Mouse (Mus musculus): Measurements from ENCODE around the gene Nfu1. TPM values are rescaled to one million over a fixed set of nuclear protein-coding genes. Genes with fewer than 3 reads are reported as not detected.

Gene Nfu1
- total RNA-seq (2014; fragmentation: Nextera tagmentation) (84.0 and 103 TPM in 2 replicates), total RNA-seq (2017) (57.8 and 80.8 TPM in 2 replicates)

GRCm38 (mm10) chr6:87008887-87009286, at the start of gene Nfu1:
TSS of gene Nfu1 (plus strand) at chr6:87009236.
- no peak for ATAC-seq (replicated peaks; ENCODE audit: poor library complexity, severe bottlenecking)

DNA sequence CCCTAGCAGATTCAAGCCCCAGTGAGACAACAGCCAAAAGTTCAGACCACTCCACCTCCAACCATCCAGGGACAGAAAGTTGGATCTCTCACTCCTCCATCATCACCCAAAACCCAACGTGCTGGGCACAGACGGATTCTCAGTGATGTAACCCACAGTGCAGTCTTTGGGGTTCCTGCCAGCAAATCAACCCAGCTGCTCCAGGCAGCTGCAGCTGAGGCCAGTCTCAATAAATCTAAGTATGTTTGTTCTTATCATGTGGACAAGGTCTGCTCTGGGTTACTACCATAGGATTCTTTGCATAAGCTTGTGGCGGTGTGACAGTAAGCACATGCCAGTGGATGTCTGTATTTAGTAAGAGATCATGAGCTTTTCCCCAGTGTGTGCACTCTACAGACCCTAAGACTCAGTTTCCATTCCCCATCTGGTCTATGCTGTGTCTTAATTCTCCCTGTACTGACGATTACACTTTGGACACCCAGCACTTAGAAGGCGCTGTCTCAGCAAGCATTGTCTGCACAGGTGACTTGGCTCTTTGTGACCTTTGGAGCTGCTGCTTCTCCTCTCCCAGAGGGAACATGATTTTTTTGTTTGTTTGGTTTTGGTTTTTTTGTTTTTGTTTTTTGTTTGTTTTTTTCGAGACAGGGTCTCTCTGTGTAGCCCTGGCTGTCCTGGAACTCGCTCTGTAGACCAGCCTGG, 44.9 kb upstream of the Nfu1 start:
- ATAC-seq (replicated peaks; ENCODE audit: poor library complexity, severe bottlenecking): no peak

DNA sequence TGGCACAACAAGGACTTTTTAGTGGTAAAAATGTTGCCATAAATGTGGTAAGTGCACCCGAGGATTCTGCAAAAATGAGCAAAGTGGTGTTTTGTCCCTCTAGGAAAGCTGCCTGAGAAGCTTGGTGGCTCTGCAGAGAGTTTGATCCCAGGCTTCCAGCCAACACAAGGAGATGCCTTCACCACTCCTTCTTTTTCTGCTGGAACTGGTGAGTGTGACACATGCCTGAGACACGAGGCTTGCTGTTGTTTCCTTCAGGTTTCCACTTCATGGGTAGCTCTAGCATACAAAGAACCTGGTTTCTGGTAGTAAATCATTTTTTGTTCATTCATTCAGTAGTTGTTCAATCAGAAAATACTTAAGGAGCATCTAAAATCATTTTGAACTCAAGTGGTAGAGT, 41.9 kb upstream of the Nfu1 start:
- no peak for ATAC-seq (replicated peaks; ENCODE audit: poor library complexity, severe bottlenecking)

DNA sequence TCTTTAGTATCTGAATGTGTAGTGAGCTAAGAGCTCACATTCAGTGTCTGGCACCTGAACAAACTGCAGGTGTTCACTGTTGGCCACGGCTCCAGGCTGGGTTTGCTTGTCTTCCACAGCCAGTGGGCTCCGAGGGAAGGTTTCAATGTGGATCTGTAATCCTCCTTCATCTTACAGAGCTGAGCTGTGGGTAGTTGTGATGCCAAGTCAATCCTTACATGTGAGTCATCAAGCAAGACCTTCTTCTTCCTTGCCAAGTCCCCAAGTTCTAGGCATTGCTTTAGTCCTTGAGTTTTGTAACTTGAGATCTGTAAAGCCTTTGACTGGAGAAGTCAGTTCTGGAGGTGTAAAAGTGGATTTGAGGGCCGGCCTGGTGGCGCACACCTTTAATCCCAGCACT, 35.1 kb upstream of the Nfu1 start:
- ATAC-seq (replicated peaks; ENCODE audit: poor library complexity, severe bottlenecking): no peak

- ATAC-seq (replicated peaks; ENCODE audit: poor library complexity, severe bottlenecking): no peak
These were observed 30.7 kb upstream of the Nfu1 start for GRCm38 (mm10) chr6:86978156-86978908.

DNA sequence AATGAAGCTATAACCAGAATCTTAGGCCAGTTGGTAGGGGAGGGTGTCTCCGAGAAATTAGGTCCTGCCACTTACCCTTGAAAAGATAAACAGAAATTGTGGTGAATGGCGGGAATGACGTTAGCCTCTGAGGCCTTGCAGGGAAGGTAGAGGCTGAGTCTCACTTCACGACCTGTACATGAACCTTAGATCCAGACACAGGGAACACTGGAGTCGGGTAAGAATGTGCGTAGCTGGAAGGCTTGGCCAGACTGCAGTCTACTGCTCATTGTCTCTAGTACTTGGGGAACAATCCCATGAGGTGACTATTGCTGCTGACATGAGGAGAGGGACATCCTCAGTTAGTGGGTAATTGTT, 30.1 kb upstream of the Nfu1 start:
- ATAC-seq (replicated peaks; ENCODE audit: poor library complexity, severe bottlenecking): no peak

DNA sequence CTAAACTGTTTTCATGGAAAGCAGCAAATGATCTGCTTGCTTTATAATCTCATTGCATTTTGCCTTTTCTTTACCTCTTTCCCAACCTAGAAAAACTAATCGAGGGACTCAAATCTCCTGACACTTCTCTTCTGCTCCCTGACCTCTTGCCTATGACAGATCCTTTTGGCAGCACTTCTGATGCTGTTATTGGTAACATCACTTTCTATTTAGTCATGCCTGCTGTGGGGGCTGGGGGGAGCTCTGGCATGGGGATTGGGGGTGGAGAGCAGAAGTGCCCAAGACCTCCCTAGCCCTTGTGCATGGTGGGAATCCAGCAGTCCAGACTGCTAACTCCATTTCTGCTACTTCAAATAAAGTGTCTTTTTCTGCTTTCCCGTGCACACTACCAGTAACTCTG, 27.8 kb upstream of the Nfu1 start:
- ATAC-seq (replicated peaks; ENCODE audit: poor library complexity, severe bottlenecking): no peak

- no peak for ATAC-seq (replicated peaks; ENCODE audit: poor library complexity, severe bottlenecking)
These were observed 23.5 kb upstream of the Nfu1 start for GRCm38 (mm10) chr6:86985314-86986106.

DNA sequence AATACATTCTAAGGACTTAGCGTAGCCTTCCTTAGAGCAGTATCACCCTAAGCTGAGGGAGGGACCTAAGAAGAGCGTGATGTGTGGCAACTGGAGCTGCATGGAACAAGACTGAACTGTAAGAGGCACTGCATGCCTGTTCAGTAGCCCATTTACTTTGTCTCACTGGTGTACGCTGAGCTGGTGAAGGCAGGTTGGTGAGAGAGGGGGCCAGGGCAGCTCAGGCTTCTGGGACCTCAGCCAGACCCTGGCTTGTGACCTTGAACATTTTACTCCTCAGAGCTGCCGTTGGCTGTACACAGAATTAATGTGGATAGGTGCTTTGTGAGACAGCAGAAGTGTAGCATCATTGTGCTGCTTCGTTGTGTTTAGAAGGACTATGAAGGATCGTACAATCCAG, 19.5 kb upstream of the Nfu1 start:
- ATAC-seq (replicated peaks; ENCODE audit: poor library complexity, severe bottlenecking): no peak

DNA sequence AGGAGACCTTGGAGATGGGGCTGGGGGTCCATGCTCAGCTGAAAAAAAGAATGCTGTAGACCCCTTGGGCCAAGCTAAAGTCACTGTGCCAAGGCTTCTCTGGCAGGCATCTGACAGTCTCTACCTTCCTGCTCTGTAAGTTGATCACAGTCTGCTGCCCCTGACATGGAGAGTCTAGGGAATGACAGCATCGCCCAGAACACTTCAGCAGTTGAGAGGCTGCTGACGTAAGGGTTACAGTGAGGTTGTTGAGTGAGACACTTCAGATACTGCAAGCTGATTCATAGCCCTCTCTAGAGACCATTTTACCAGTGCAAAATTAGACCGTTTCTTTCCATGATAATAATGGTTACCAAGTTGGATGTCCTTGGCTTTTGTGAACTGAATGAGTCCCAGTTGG, 18.0 kb upstream of the Nfu1 start:
- ATAC-seq (replicated peaks; ENCODE audit: poor library complexity, severe bottlenecking): no peak

GRCm38 (mm10) chr6:86992349-86992748, 16.7 kb upstream of the Nfu1 start:
- no peak for ATAC-seq (replicated peaks; ENCODE audit: poor library complexity, severe bottlenecking)

GRCm38 (mm10) chr6:86994254-86994653, 14.8 kb upstream of the Nfu1 start:
- no peak; the same call in 1 of the 2 replicates for ATAC-seq (replicated peaks; ENCODE audit: poor library complexity, severe bottlenecking)

GRCm38 (mm10) chr6:86996629-86997307, 12.3 kb upstream of the Nfu1 start:
- ATAC-seq (replicated peaks; ENCODE audit: poor library complexity, severe bottlenecking): no peak

- no peak for ATAC-seq (replicated peaks; ENCODE audit: poor library complexity, severe bottlenecking)
These were observed 11.7 kb upstream of the Nfu1 start for GRCm38 (mm10) chr6:86997360-86997759.

DNA sequence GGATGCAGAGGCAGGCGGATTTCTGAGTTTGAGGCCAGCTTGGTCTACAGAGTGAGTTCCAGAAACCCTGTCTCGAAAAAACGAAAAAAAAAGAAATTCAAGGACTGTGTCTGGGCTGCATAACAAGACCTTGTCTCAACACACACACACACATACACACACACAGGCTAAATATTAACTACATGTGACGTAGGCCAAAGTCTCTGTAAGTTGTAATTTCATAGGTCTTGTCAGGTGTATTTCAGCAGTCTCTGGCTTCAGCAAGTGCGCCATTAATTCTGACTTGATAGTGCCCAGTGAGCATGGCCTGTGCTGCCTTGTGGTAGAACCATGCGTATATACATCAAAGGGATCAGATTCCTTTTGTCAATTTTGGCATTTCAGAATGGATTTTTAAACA, 7.0 kb upstream of the Nfu1 start:
- no peak for ATAC-seq (replicated peaks; ENCODE audit: poor library complexity, severe bottlenecking)

DNA sequence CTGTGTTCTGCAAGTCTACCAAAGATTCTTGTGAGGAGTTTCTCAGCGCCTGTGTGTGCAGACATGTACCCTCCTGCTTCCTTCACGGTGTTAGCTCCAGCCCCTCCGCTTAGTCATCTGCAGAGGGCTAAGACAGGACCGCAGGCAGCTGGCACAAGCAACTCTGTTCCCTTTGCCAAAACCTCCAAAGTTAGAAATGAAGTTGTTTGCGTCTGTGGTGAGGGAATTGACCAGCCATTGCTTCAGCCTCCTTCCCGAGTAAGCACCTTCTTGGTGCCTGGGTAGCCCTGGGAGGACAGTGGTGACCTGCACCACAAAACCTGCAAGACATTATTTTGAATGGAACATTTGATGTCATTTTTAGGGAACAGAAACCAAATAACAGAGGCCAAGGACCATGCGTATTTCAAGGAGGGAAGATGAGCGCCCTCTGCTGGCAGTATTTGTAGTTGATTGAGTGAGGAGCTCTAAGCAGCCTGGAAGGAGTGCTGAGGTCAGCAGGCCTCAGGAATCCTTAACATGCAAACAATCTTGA, 6.4 kb upstream of the Nfu1 start:
- ATAC-seq (replicated peaks; ENCODE audit: poor library complexity, severe bottlenecking): peak; percentile 96

GRCm38 (mm10) chr6:87004099-87004498, 4.9 kb upstream of the Nfu1 start:
- no peak for ATAC-seq (replicated peaks; ENCODE audit: poor library complexity, severe bottlenecking)

GRCm38 (mm10) chr6:87005577-87005976, 3.5 kb upstream of the Nfu1 start:
- ATAC-seq (replicated peaks; ENCODE audit: poor library complexity, severe bottlenecking): no peak

GRCm38 (mm10) chr6:87009692-87010328, 774 bp downstream of the Nfu1 start:
- peak; percentile 96 for ATAC-seq (replicated peaks; ENCODE audit: poor library complexity, severe bottlenecking)

DNA sequence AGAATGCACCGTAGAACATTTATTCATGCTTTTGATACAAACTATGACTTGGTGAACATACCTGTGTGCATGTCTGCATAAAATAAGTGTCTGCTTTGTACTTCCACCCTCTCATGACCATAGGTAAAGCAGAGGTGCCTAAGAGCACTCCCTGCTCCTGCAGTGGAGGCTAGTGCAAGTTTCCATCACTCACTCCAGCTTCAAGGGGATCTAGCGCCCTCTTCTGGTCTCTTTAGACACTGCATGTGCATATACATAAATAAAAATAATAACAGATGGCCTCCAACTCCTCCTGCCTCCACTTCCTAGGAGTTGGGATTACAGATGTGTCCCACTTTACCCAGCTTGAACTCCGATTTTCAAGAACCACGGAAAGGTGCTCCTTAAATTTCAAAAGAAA, 7.9 kb downstream of the Nfu1 start:
- ATAC-seq (replicated peaks; ENCODE audit: poor library complexity, severe bottlenecking): peak; percentile 53

Measured in granulocyte monocyte progenitor cell, adult 5-6 weeks (primary cell).